Mouse (Mus musculus) hindbrain, postnatal 0 days (tissue): Measurements from ENCODE around the gene Serpina3k. TPM values are rescaled to one million over a fixed set of nuclear protein-coding genes. Genes with fewer than 3 reads are reported as not detected.
"Not testable (repeated sequence)": the region's sequence is repeated elsewhere in the genome, so short reads cannot be mapped to it uniquely, and the experiment has no call there.

Experiments used
- ATAC-seq: fragments of 200-750 bp; cut with Nextera tagmentation; 2 replicates; pipeline ENCODE4 v1.8.0; 2017; ENCODE audit warnings: mild to moderate bottlenecking, moderate TSS enrichment, moderate library complexity
- DNase-seq: peaks from one replicate; pipeline ENCODE4 v3.0.0-alpha.2; 2015; ENCODE audit warnings: low spot score
- H3K27ac ChIP-seq: fragments of 300-500 bp; sonication (generic); 2 replicates; pipeline ENCODE4 v1.5.1; 2014; ENCODE audit warnings: mild to moderate bottlenecking
- H3K27me3 ChIP-seq: fragments of 300-500 bp; sonication (generic); 2 replicates; pipeline ENCODE4 v1.6.1; 2014; ENCODE audit warnings: low read length, mixed read lengths; ENCODE audit not compliant: insufficient read depth
- H3K36me3 ChIP-seq: fragments of 300-500 bp; sonication (generic); 2 replicates; pipeline ENCODE4 v1.6.1; 2014; ENCODE audit warnings: low read length, mixed read lengths; ENCODE audit not compliant: insufficient read depth
- H3K4me1 ChIP-seq: fragments of 300-500 bp; sonication (generic); 2 replicates; pipeline ENCODE4 v1.6.1; 2014; ENCODE audit warnings: antibody characterized with exemption, low read length, mixed read lengths; ENCODE audit not compliant: insufficient read depth
- H3K4me2 ChIP-seq: fragments of 300-500 bp; sonication (generic); 2 replicates; pipeline ENCODE4 v1.6.1; 2014; ENCODE audit warnings: low read depth, mild to moderate bottlenecking, low read length, moderate library complexity, mixed read lengths
- H3K4me3 ChIP-seq: fragments of 300-500 bp; sonication (generic); 2 replicates; pipeline ENCODE4 v1.5.1; 2014; ENCODE audit warnings: low read length
- H3K9ac ChIP-seq: fragments of 300-500 bp; sonication (generic); replicated peaks from 2 replicates; pipeline ENCODE4 v1.6.1; 2014; ENCODE audit warnings: mild to moderate bottlenecking, low read length, moderate library complexity, mixed read lengths
- H3K9me3 ChIP-seq: fragments of 300-500 bp; sonication (generic); 2 replicates; pipeline ENCODE4 v1.6.1; 2016; ENCODE audit warnings: low read length, mixed read lengths
- CTCF ChIP-seq: IDR thresholded peaks from 2 replicates; pipeline ENCODE4 v1.5.1; 2016; ENCODE audit warnings: antibody characterized with exemption, control low read depth, low read depth
- WGBS: fragments of 180-500 bp; shearing (Covaris S2); extraction: QIAGEN DNeasy Blood & Tissue Kit; methylation state at CpG from one replicate; pipeline ENCODE4 v1.1.7; 2014; 5-methylcytosine and 5-hydroxymethylcytosine counted together
- polyA plus RNA-seq: library from polyadenylated mRNA; unstranded; fragments of >200 nt; fragmentation: Nextera tagmentation; extraction: Ambion mirVana; gene quantifications from 2 replicates; pipeline ENCODE4 v1.2.1, GENCODE M21; 2015
- total RNA-seq: library from RNA; depleted of rRNA; stranded (reverse); fragments of >200 nt; gene quantifications from 2 replicates; pipeline ENCODE4 v1.2.3, GENCODE M21; 2014; rRNA removed

Gene Serpina3k
- total RNA-seq, result not detected in 2 replicates
- polyA plus RNA-seq, result not detected in 2 replicates

GRCm38 (mm10) chr12:104338226-104338625, at the start of gene Serpina3k, which contains the start of gene Serpina3m:
Gene Serpina3k (plus strand): TSS chr12:104338486.
Gene Serpina3m (plus strand): TSS chr12:104338486.
- not testable (repeated sequence) for H3K36me3 ChIP-seq, H3K9ac ChIP-seq, H3K27ac ChIP-seq, H3K4me3 ChIP-seq, ATAC-seq, H3K4me2 ChIP-seq, DNase-seq, H3K9me3 ChIP-seq, H3K4me1 ChIP-seq, H3K27me3 ChIP-seq
- WGBS, result 79% methylated on average over 3 of the region's 3 CpGs

- Histone ChIP-seq H3K4me3 (no peak overlapping the region), H3K36me3 (no peaks in the 10 kb centered on the region), H3K4me1 (no peaks in the 10 kb centered on the region), H3K27ac (no peak overlapping the region), H3K9ac (no peak overlapping the region), H3K4me2 (no peak overlapping the region), H3K9me3 (no peaks in the 10 kb centered on the region), H3K27me3 (no peaks in the 10 kb centered on the region)
- ATAC-seq, result no peak
- DNase-seq, result no peak
- WGBS, result 46% methylated on average over 4 of the region's 4 CpGs
- no peak for TF ChIP-seq CTCF
Measured at GRCm38 (mm10) chr12:104289872-104290271, 48.4 kb upstream of the Serpina3k start.

- ATAC-seq, result no peak
- DNase-seq, result no peak
- no peak for TF ChIP-seq CTCF
- no peak overlapping the region for H3K4me2 ChIP-seq
- WGBS, result 85% methylated on average over 2 of the region's 2 CpGs
- H3K4me1 ChIP-seq, result no peaks in the 10 kb centered on the region
- no peaks in the 10 kb centered on the region for H3K36me3 ChIP-seq
- no peak overlapping the region for H3K27ac ChIP-seq
- H3K4me3 ChIP-seq, result no peak overlapping the region
- H3K9me3 ChIP-seq, result no peaks in the 10 kb centered on the region
- H3K27me3 ChIP-seq, result no peaks in the 10 kb centered on the region
- H3K9ac ChIP-seq, result no peak overlapping the region
Measured at GRCm38 (mm10) chr12:104293963-104294362, 44.3 kb upstream of the Serpina3k start.

- ATAC-seq, result no peak
- DNase-seq, result no peak
- no peaks in the 10 kb centered on the region for H3K36me3 ChIP-seq
- H3K4me1 ChIP-seq, result no peaks in the 10 kb centered on the region
- H3K27me3 ChIP-seq, result no peaks in the 10 kb centered on the region
- H3K4me3 ChIP-seq, result no peak overlapping the region
- no peaks in the 10 kb centered on the region for H3K9me3 ChIP-seq
- no peak overlapping the region for H3K4me2 ChIP-seq
- 72% methylated on average over 2 of the region's 2 CpGs for WGBS
- no peak for TF ChIP-seq CTCF
- no peak overlapping the region for H3K9ac ChIP-seq
- no peak overlapping the region for H3K27ac ChIP-seq
Measured at GRCm38 (mm10) chr12:104298049-104298448, 40.2 kb upstream of the Serpina3k start.

- no peak overlapping the region for H3K4me2 ChIP-seq
- no peaks in the 10 kb centered on the region for H3K4me1 ChIP-seq
- no peak overlapping the region for H3K27ac ChIP-seq
- TF ChIP-seq CTCF, result no peak
- no peaks in the 10 kb centered on the region for H3K9me3 ChIP-seq
- DNase-seq, result no peak
- no peak overlapping the region for H3K9ac ChIP-seq
- WGBS, result 86% methylated on average over 4 of the region's 4 CpGs
- H3K36me3 ChIP-seq, result no peaks in the 10 kb centered on the region
- no peaks in the 10 kb centered on the region for H3K27me3 ChIP-seq
- no peak for ATAC-seq
- H3K4me3 ChIP-seq, result no peak overlapping the region
Measured at GRCm38 (mm10) chr12:104305991-104306390, 32.3 kb upstream of the Serpina3k start.

- Histone ChIP-seq H3K36me3 (no peaks in the 10 kb centered on the region), H3K4me3 (no peak within 1 kb of the TSS), H3K27me3 (no peaks in the 10 kb centered on the region), H3K27ac (no peak within 1 kb of the TSS), H3K4me1 (no peaks in the 10 kb centered on the region), H3K9me3 (no peaks in the 10 kb centered on the region), H3K4me2 (no peak within 1 kb of the TSS), H3K9ac (no peak within 1 kb of the TSS)
- DNase-seq (no peak), ATAC-seq (no peak)
- TF ChIP-seq CTCF, result no peak
- WGBS, result 96% methylated on average over 1 of the region's 1 CpGs
Measured at GRCm38 (mm10) chr12:104314253-104314652, 24.0 kb upstream of the Serpina3k start, which contains the start of gene Serpina3j. Gene Serpina3j (plus strand): TSS chr12:104314553.

- Histone ChIP-seq H3K9ac (no peak overlapping the region), H3K36me3 (no peaks in the 10 kb centered on the region), H3K27ac (no peak overlapping the region), H3K4me1 (no peaks in the 10 kb centered on the region), H3K27me3 (no peaks in the 10 kb centered on the region), H3K4me2 (no peak overlapping the region), H3K9me3 (no peaks in the 10 kb centered on the region), H3K4me3 (no peak overlapping the region)
- WGBS, result 83% methylated on average over 1 of the region's 1 CpGs
- DNase-seq (no peak), ATAC-seq (no peak)
- TF ChIP-seq CTCF, result no peak
Measured at GRCm38 (mm10) chr12:104322454-104322853, 15.8 kb upstream of the Serpina3k start.
